Mouse (Mus musculus) macrophage (primary cell): ENCODE results near the gene Copb1. TPM values are rescaled to one million over a fixed set of nuclear protein-coding genes. Genes with fewer than 3 reads are reported as not detected.
A peak's percentile ranks its signal among the peaks of the same experiment; 100 is the strongest.

Source experiments
- H3K27ac ChIP-seq: fragments of 350-480 bp; formaldehyde crosslinking; 2 replicates; pipeline ENCODE4 v1.9.0; 2021
- H3K36me3 ChIP-seq: fragments of 350-480 bp; formaldehyde crosslinking; 2 replicates; pipeline ENCODE4 v1.9.0; 2021; ENCODE audit errors: inconsistent target
- H3K4me3 ChIP-seq: fragments of 350-480 bp; formaldehyde crosslinking; 2 replicates; pipeline ENCODE4 v1.9.0; 2021; ENCODE audit errors: inconsistent target
- H3K79me2 ChIP-seq: fragments of 350-480 bp; formaldehyde crosslinking; 2 replicates; pipeline ENCODE4 v1.9.0; 2021; ENCODE audit errors: inconsistent target
- WGBS: methylation state at CpG from one replicate; pipeline ENCODE4 v1.1.7; 2026; ENCODE audit warnings: inconsistent platforms; ENCODE audit not compliant: missing documents; 5-methylcytosine and 5-hydroxymethylcytosine counted together
- polyA plus RNA-seq: library from polyadenylated mRNA; stranded (reverse); fragments of 250-400 nt; gene quantifications from 3 replicates; pipeline ENCODE4 v1.2.4, GENCODE M21; 2018; ENCODE audit warnings: inconsistent platforms

Gene Copb1
- polyA plus RNA-seq, 1 experiment from 2014 or later, result 90.6 TPM

- Histone ChIP-seq H3K4me3 (peak overlapping the region; percentile 88), H3K36me3 (peaks cover 28% of the 10 kb centered on the region), H3K27ac (peak overlapping the region; percentile 86), H3K79me2 (peaks cover 36% of the 10 kb centered on the region)
- under 1% methylated on average over 24 of the region's 24 CpGs for WGBS
Measured at GRCm38 (mm10) chr7:114275372-114276004, 21.0 kb upstream of the Copb1 start.

- no peak overlapping the region for H3K4me3 ChIP-seq
- no peak overlapping the region for H3K27ac ChIP-seq
- H3K36me3 ChIP-seq, result peaks cover 89% of the 10 kb centered on the region
- 80% methylated on average over 5 of the region's 5 CpGs for WGBS
- peaks cover 11% of the 10 kb centered on the region for H3K79me2 ChIP-seq
Measured at GRCm38 (mm10) chr7:114268446-114268845, 13.9 kb upstream of the Copb1 start.

GRCm38 (mm10) chr7:114251684-114252083 is 2.8 kb downstream of the Copb1 start:
- Histone ChIP-seq H3K27ac (no peak overlapping the region), H3K36me3 (peaks cover 53% of the 10 kb centered on the region), H3K79me2 (peaks cover 39% of the 10 kb centered on the region), H3K4me3 (no peak overlapping the region)
- 94% methylated on average over 2 of the region's 3 CpGs for WGBS

- Histone ChIP-seq H3K27ac (no peak overlapping the region), H3K79me2 (no peaks in the 10 kb centered on the region), H3K4me3 (no peak overlapping the region), H3K36me3 (peaks cover 94% of the 10 kb centered on the region)
- whole genome bisulfite sequencing, result 91% methylated on average over 5 of the region's 7 CpGs
Measured at GRCm38 (mm10) chr7:114233980-114234379, 20.5 kb downstream of the Copb1 start.

DNA sequence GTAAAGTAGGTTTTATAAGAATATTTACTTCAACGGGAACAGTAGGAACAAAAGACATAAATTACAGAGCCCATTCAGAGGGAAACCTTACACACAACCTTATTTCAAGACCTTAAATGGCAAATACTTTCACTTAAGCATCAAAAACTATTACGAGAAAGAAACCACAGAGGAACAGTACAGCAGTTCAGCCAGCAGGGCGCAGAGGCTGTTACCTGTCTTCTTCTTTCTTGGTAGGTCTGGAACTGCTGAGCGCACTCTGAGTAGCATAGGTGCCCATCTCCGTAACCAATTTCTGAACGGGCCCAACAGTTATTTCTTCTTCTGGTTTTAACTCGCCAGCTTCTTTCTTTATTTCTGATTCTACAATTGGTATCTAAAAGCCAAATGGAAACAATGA is 21.5 kb downstream of the Copb1 start:
- no peaks in the 10 kb centered on the region for H3K79me2 ChIP-seq
- H3K36me3 ChIP-seq, result peaks cover 92% of the 10 kb centered on the region
- no peak overlapping the region for H3K27ac ChIP-seq
- H3K4me3 ChIP-seq, result no peak overlapping the region
- WGBS, result 84% methylated on average over 7 of the region's 7 CpGs

- WGBS, result 97% methylated on average over 3 of the region's 3 CpGs
- Histone ChIP-seq H3K27ac (no peak overlapping the region), H3K36me3 (peaks cover 92% of the 10 kb centered on the region), H3K4me3 (no peak overlapping the region), H3K79me2 (no peaks in the 10 kb centered on the region)
Measured at GRCm38 (mm10) chr7:114231857-114232256, 22.7 kb downstream of the Copb1 start.

DNA sequence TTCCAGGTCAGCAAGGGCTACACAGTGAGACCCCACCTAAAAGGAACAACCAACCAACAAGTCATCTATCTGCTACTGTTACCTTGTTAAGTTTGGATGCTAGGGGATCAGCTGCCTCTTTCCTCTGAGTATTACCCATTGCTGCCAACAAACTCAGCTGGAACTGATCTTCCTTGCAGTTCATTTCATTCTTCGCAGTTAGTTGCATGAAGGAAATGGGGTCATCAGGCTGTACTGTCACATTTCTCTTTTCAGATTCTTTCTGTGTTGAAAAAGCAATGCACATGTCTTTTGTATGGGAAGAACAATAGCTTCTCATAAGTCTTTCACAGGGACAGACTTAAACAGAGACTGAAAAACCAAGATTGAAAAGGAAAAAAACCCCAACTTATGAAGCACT is 28.0 kb downstream of the Copb1 start:
- Histone ChIP-seq H3K79me2 (no peaks in the 10 kb centered on the region), H3K27ac (no peak overlapping the region), H3K36me3 (peaks cover 75% of the 10 kb centered on the region), H3K4me3 (no peak overlapping the region)
- 93% methylated on average over 1 of the region's 1 CpGs for WGBS

GRCm38 (mm10) chr7:114220433-114220832 is 34.1 kb downstream of the Copb1 start:
- WGBS, result 91% methylated on average over 4 of the region's 4 CpGs
- peaks cover 65% of the 10 kb centered on the region for H3K36me3 ChIP-seq

GRCm38 (mm10) chr7:114216908-114217307 is 37.6 kb downstream of the Copb1 start:
- 95% methylated on average over 2 of the region's 2 CpGs for WGBS
- Histone ChIP-seq H3K79me2 (no peaks in the 10 kb centered on the region), H3K36me3 (peaks cover 65% of the 10 kb centered on the region), H3K4me3 (no peak overlapping the region), H3K27ac (no peak overlapping the region)

More at GRCm38 (mm10) chr7:114220433-114220832, 34.1 kb downstream of the Copb1 start:
- no peak overlapping the region for H3K4me3 ChIP-seq
- H3K27ac ChIP-seq, result no peak overlapping the region
- no peaks in the 10 kb centered on the region for H3K79me2 ChIP-seq

DNA sequence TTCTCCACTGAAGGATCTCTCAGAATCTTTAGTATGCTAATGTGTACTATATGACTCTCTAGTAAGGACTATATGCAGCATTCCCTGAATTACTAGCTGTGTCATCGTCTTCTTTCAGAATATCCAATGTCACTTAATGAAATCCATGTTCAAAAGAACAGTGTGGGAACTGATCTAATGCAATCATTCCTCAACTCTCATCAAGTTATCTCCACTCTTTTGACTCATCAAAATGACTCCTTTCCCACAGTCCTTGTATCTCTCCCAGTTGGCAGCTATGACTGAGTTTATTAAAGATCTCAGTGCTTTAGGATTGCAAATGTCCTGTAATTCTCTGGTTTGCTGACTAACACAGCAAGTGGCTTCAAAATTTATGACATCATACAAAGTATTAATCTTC is 40.1 kb downstream of the Copb1 start:
- Histone ChIP-seq H3K27ac (no peak overlapping the region), H3K36me3 (peaks cover 40% of the 10 kb centered on the region), H3K4me3 (no peak overlapping the region), H3K79me2 (no peaks in the 10 kb centered on the region)
- 100% methylated on average over 1 of the region's 1 CpGs for WGBS

- H3K4me3 ChIP-seq, result no peak overlapping the region
- no peak overlapping the region for H3K27ac ChIP-seq
- H3K79me2 ChIP-seq, result no peaks in the 10 kb centered on the region
- WGBS, result 50% methylated on average over 2 of the region's 2 CpGs
- H3K36me3 ChIP-seq, result peaks cover 39% of the 10 kb centered on the region
Measured at GRCm38 (mm10) chr7:114213537-114213936, 41.0 kb downstream of the Copb1 start.

GRCm38 (mm10) chr7:114210618-114211017 is 43.9 kb downstream of the Copb1 start:
- no peak overlapping the region for H3K4me3 ChIP-seq
- H3K27ac ChIP-seq, result no peak overlapping the region
- peaks cover 19% of the 10 kb centered on the region for H3K36me3 ChIP-seq
- WGBS, result 100% methylated on average over 3 of the region's 3 CpGs
- H3K79me2 ChIP-seq, result no peaks in the 10 kb centered on the region

- Histone ChIP-seq H3K79me2 (no peaks in the 10 kb centered on the region), H3K36me3 (peaks cover 11% of the 10 kb centered on the region), H3K27ac (no peak overlapping the region), H3K4me3 (no peak overlapping the region)
- 83% methylated on average over 1 of the region's 1 CpGs for WGBS
Measured at GRCm38 (mm10) chr7:114209841-114210240, 44.7 kb downstream of the Copb1 start.

- Histone ChIP-seq H3K79me2 (no peaks in the 10 kb centered on the region), H3K27ac (no peak overlapping the region), H3K4me3 (no peak overlapping the region), H3K36me3 (no peaks in the 10 kb centered on the region)
- WGBS, result 52% methylated on average over 7 of the region's 9 CpGs
Measured at GRCm38 (mm10) chr7:114203491-114204359, 50.8 kb downstream of the Copb1 start.

GRCm38 (mm10) chr7:114202972-114203404 is 51.5 kb downstream of the Copb1 start:
- no peaks in the 10 kb centered on the region for H3K79me2 ChIP-seq
- no peak overlapping the region for H3K4me3 ChIP-seq
- 93% methylated on average over 4 of the region's 5 CpGs for whole genome bisulfite sequencing
- H3K27ac ChIP-seq, result no peak overlapping the region
- H3K36me3 ChIP-seq, result no peaks in the 10 kb centered on the region
